Mouse (Mus musculus) MEL (cell line): Measurements from ENCODE around the gene Tigit. TPM values are rescaled to one million over a fixed set of nuclear protein-coding genes. Genes with fewer than 3 reads are reported as not detected.

Source experiments
- DNase-seq: peaks from one replicate; pipeline ENCODE4 v3.0.0; 2011; ENCODE audit warnings: low read depth, low spot score
- H3K27ac ChIP-seq: 2 replicates; pipeline ENCODE4 v1.5.1; 2012; ENCODE audit warnings: low read depth, mild to moderate bottlenecking, control low read depth, low read length, moderate library complexity; ENCODE audit not compliant: control insufficient read depth
- H3K27me3 ChIP-seq, 2 experiments: fragments of 150-350 bp in 1 of 2; sonication (generic) in 1 of 2; 2 replicates each; pipeline ENCODE4 v1.6.1; 2012; ENCODE audit warnings: low read length in 2 of 2, mild to moderate bottlenecking in 2 of 2, improper control_type of control experiment in 1 of 2, moderate library complexity in 1 of 2; ENCODE audit not compliant: insufficient read depth in 2 of 2, control insufficient read depth in 1 of 2
- H3K36me3 ChIP-seq, 2 experiments: 2 replicates each; pipeline ENCODE4 v1.6.1; 2012 to 2014; ENCODE audit warnings: low read length in 2 of 2, improper control_type of control experiment in 1 of 2, inconsistent platforms in 1 of 2, mild to moderate bottlenecking in 1 of 2; ENCODE audit not compliant: insufficient read depth in 2 of 2, control insufficient read depth in 1 of 2
- H3K4me1 ChIP-seq, 2 experiments: fragments of 150-350 bp in 1 of 2; sonication (generic) in 1 of 2; 2 replicates each; pipeline ENCODE4 v1.6.1; 2012; ENCODE audit warnings: low read length in 2 of 2, improper control_type of control experiment in 1 of 2, mild to moderate bottlenecking in 1 of 2; ENCODE audit not compliant: insufficient read depth in 2 of 2, control insufficient read depth in 1 of 2
- H3K4me3 ChIP-seq, 2 experiments: fragments of 150-350 bp in 1 of 2; sonication (generic) in 1 of 2; 2 replicates each; pipeline ENCODE4 v1.5.1; 2012; ENCODE audit warnings: low read depth in 2 of 2, low read length in 2 of 2, mild to moderate bottlenecking in 2 of 2, moderate library complexity in 2 of 2, control low read depth in 1 of 2, improper control_type of control experiment in 1 of 2; ENCODE audit not compliant: control insufficient read depth in 1 of 2, insufficient read depth in 1 of 2
- H3K79me2 ChIP-seq: 2 replicates; pipeline ENCODE4 v1.6.1; 2012; ENCODE audit warnings: mild to moderate bottlenecking, low read length, moderate library complexity; ENCODE audit not compliant: control insufficient read depth, poor library complexity, insufficient read depth
- H3K9ac ChIP-seq: 2 replicates; pipeline ENCODE4 v1.6.1; 2012; ENCODE audit warnings: low read depth, mild to moderate bottlenecking, control low read depth, low read length, moderate library complexity; ENCODE audit not compliant: control insufficient read depth, poor library complexity, severe bottlenecking
- H3K9me3 ChIP-seq: fragments of 150-350 bp; sonication (generic); replicated peaks from 2 replicates; pipeline ENCODE4 v1.6.1; 2012; ENCODE audit warnings: mild to moderate bottlenecking, low read length, improper control_type of control experiment, moderate library complexity; ENCODE audit not compliant: insufficient read depth
- ELF1 ChIP-seq: IDR thresholded peaks from 2 replicates; pipeline ENCODE4 v1.6.1; 2014; ENCODE audit warnings: low read depth, mild to moderate bottlenecking, inconsistent platforms, low read length, improper control_type of control experiment, moderate library complexity
- EP300 ChIP-seq, 2 experiments: IDR thresholded peaks; 2 replicates each; pipeline ENCODE4 v1.6.1; 2011; ENCODE audit warnings: improper control_type of control experiment in 2 of 2, low read length in 2 of 2, low read depth in 1 of 2, mild to moderate bottlenecking in 1 of 2
- ETS1 ChIP-seq: IDR thresholded peaks from 2 replicates; pipeline ENCODE4 v1.6.1; 2012; ENCODE audit warnings: low read depth, mild to moderate bottlenecking, inconsistent platforms, low read length, improper control_type of control experiment, moderate library complexity
- GABPA ChIP-seq: IDR thresholded peaks from 2 replicates; pipeline ENCODE4 v1.6.1; 2012; ENCODE audit warnings: low read depth, mild to moderate bottlenecking, inconsistent platforms, low read length, improper control_type of control experiment, moderate library complexity
- GATA1 ChIP-seq: IDR thresholded peaks from 2 replicates; pipeline ENCODE4 v1.6.1; 2011; ENCODE audit warnings: low read depth, low read length, improper control_type of control experiment
- HCFC1 ChIP-seq: IDR thresholded peaks from 2 replicates; pipeline ENCODE4 v1.6.1; 2012; ENCODE audit warnings: low read depth, mild to moderate bottlenecking, inconsistent platforms, low read length, improper control_type of control experiment, moderate library complexity
- JUND ChIP-seq: IDR thresholded peaks from 2 replicates; pipeline ENCODE4 v1.6.1; 2011; ENCODE audit warnings: low read depth, mild to moderate bottlenecking, improper control_type of control experiment, low read length
- KAT2A ChIP-seq: conservative IDR thresholded peaks from 2 replicates; pipeline ENCODE4 v1.6.1; 2012; ENCODE audit warnings: low read depth, low read length, improper control_type of control experiment, inconsistent platforms
- MAFK ChIP-seq: IDR thresholded peaks from 2 replicates; pipeline ENCODE4 v1.6.1; 2011; ENCODE audit warnings: low read depth, mild to moderate bottlenecking, low read length, improper control_type of control experiment, borderline replicate concordance
- MAX ChIP-seq: IDR thresholded peaks from 2 replicates; pipeline ENCODE4 v1.6.1; 2011; ENCODE audit warnings: low read length, improper control_type of control experiment
- MAZ ChIP-seq: IDR thresholded peaks from 2 replicates; pipeline ENCODE4 v1.6.1; 2012; ENCODE audit warnings: low read depth, mild to moderate bottlenecking, inconsistent platforms, low read length, improper control_type of control experiment
- NELFE ChIP-seq: IDR thresholded peaks from 2 replicates; pipeline ENCODE4 v1.6.1; 2011; ENCODE audit warnings: low read depth, low read length, improper control_type of control experiment
- POLR2A ChIP-seq, 2 experiments: IDR thresholded peaks; 2 replicates each; pipeline ENCODE4 v1.6.1; 2011 to 2012; ENCODE audit warnings: low read length in 2 of 2, mild to moderate bottlenecking in 2 of 2, control low read depth in 1 of 2, improper control_type of control experiment in 1 of 2, low read depth in 1 of 2, moderate library complexity in 1 of 2; ENCODE audit not compliant: control insufficient read depth in 1 of 2, insufficient read depth in 1 of 2, poor library complexity in 1 of 2
- POLR2AphosphoS2 ChIP-seq: IDR thresholded peaks from 2 replicates; pipeline ENCODE4 v1.6.1; 2011; ENCODE audit warnings: low read length, improper control_type of control experiment
- POLR2AphosphoS5 ChIP-seq: IDR thresholded peaks from 2 replicates; pipeline ENCODE4 v1.6.1; 2012; ENCODE audit warnings: low read depth, borderline replicate concordance, mild to moderate bottlenecking, inconsistent platforms, low read length, moderate library complexity, mixed read lengths
- RAD21 ChIP-seq: IDR thresholded peaks from 2 replicates; pipeline ENCODE4 v1.6.1; 2011; ENCODE audit warnings: mild to moderate bottlenecking, low read depth, low read length, improper control_type of control experiment
- RCOR1 ChIP-seq: IDR thresholded peaks from 2 replicates; pipeline ENCODE4 v1.6.1; 2012; ENCODE audit warnings: low read depth, mild to moderate bottlenecking, inconsistent platforms, low read length, improper control_type of control experiment
- SIN3A ChIP-seq: IDR thresholded peaks from 2 replicates; pipeline ENCODE4 v1.6.1; 2012; ENCODE audit warnings: low read length, improper control_type of control experiment, inconsistent platforms
- SMC3 ChIP-seq: IDR thresholded peaks from 2 replicates; pipeline ENCODE4 v1.6.1; 2011; ENCODE audit warnings: low read depth, low read length, improper control_type of control experiment
- TAL1 ChIP-seq: IDR thresholded peaks from 2 replicates; pipeline ENCODE4 v1.6.1; 2012; ENCODE audit warnings: mild to moderate bottlenecking, inconsistent platforms, low read length, moderate library complexity, mixed read lengths
- TCF12 ChIP-seq: IDR thresholded peaks from 2 replicates; pipeline ENCODE4 v1.6.1; 2014; ENCODE audit warnings: low read depth, mild to moderate bottlenecking, inconsistent platforms, low read length, improper control_type of control experiment, moderate library complexity
- USF1 ChIP-seq: IDR thresholded peaks from 2 replicates; pipeline ENCODE4 v1.6.1; 2014; ENCODE audit warnings: low read depth, mild to moderate bottlenecking, inconsistent platforms, low read length, improper control_type of control experiment, moderate library complexity
- ZC3H11A ChIP-seq: IDR thresholded peaks from 2 replicates; pipeline ENCODE4 v1.6.1; 2012; ENCODE audit warnings: low read depth, mild to moderate bottlenecking, inconsistent platforms, low read length, improper control_type of control experiment
- ZMIZ1 ChIP-seq: IDR thresholded peaks from 2 replicates; pipeline ENCODE4 v1.6.1; 2012; ENCODE audit warnings: low read depth, mild to moderate bottlenecking, inconsistent platforms, low read length, improper control_type of control experiment, moderate library complexity
- ZNF384 ChIP-seq: IDR thresholded peaks from 2 replicates; pipeline ENCODE4 v1.6.1; 2012; ENCODE audit warnings: low read depth, mild to moderate bottlenecking, inconsistent platforms, low read length, improper control_type of control experiment
- polyA plus RNA-seq, 2 experiments: library from polyadenylated mRNA; stranded (reverse) in 1 of 2; unstranded in 1 of 2; fragments of >175 nt in 1 of 2; fragments of >200 nt in 1 of 2; gene quantifications; 2 replicates each; pipeline versions ENCODE4 v1.2.1 to v1.2.4; 2012; ENCODE audit warnings: low replicate concordance in 2 of 2, low read depth in 1 of 2; ENCODE audit not compliant: insufficient read length in 2 of 2, insufficient read depth in 1 of 2, missing spikeins in 1 of 2
- total RNA-seq: library from RNA; depleted of rRNA; stranded (reverse); fragments of 300-350 nt; gene quantifications from 2 replicates; pipeline ENCODE4 v1.2.3, GENCODE M21; 2012; rRNA removed

The Tigit gene
- 0.39 and 0.85 TPM in 2 replicates for total RNA-seq
- 1 to 10 TPM in 1 of 2 experiments, not detected in 1; 7.5 TPM for polyA plus RNA-seq

GRCm38 (mm10) chr16:43663978-43664579 is at the start of gene Tigit:
Gene Tigit (minus strand): TSS chr16:43664146.
- Histone ChIP-seq H3K9me3 (no peaks in the 10 kb centered on the region), H3K9ac (peak within 1 kb of the TSS; percentile 54), H3K79me2 (no peaks in the 10 kb centered on the region), H3K27ac (peak within 1 kb of the TSS; percentile 88), H3K36me3 (peaks cover 0 to 18% of the 10 kb centered on the region in 2 experiments; a peak in 2 of 4 replicates), H3K27me3 (no peaks in the 10 kb centered on the region), H3K4me1 (peaks cover 8 to 18% of the 10 kb centered on the region in 2 experiments), H3K4me3 (peak within 1 kb of the TSS; percentile 28 to 43)
- DNase-seq: peak; percentile 91
- peak; percentile 37; the same call in 1 of the 2 replicates for TF ChIP-seq NELFE
- peak; percentile 53; the same call in 1 of the 2 replicates for TF ChIP-seq TCF12
- peak; percentile 81 for TF ChIP-seq ETS1
- peak; percentile 70 for TF ChIP-seq MAFK
- 0 out of 2 replicates have a peak, but pooled peaks have one; percentile 56 for TF ChIP-seq JUND
- TF ChIP-seq SMC3: no peak
- no peak for TF ChIP-seq KAT2A
- peak; percentile 81; the same call in 1 of the 2 replicates for TF ChIP-seq MAZ
- TF ChIP-seq ZMIZ1: peak; percentile 43; the same call in 1 of the 2 replicates
- no peak for TF ChIP-seq ZNF384
- peak; percentile 38; the same call in 1 of the 2 replicates for TF ChIP-seq HCFC1
- TF ChIP-seq SIN3A: 0 out of 2 replicates have a peak, but pooled peaks have one; percentile 46
- no peak for TF ChIP-seq ZC3H11A
- no peak for TF ChIP-seq POLR2AphosphoS5
- no peak for TF ChIP-seq RCOR1
- TF ChIP-seq TAL1: peak; percentile 46; the same call in 1 of the 2 replicates
- peak; percentile 39; the same call in 1 of the 2 replicates for TF ChIP-seq GATA1
- no peak for TF ChIP-seq USF1
- peak; percentile 73; the same call in 1 of the 2 replicates for TF ChIP-seq GABPA
- no peak for TF ChIP-seq ELF1
- TF ChIP-seq MAX: no peak
- peak in 1 of 2 experiments; percentile 22; a peak in 1 of 4 replicates for TF ChIP-seq POLR2A (IDR thresholded peaks at IDR 0.05; ENCODE audit: control insufficient read depth in 1 of 2, insufficient read depth in 1 of 2, low read depth in 1 of 2, low read length in 2 of 2, poor library complexity in 1 of 2)
- no peak for TF ChIP-seq RAD21
- no peak for TF ChIP-seq POLR2AphosphoS2
- peak; percentile 53 to 71 for TF ChIP-seq EP300 (IDR thresholded peaks at IDR 0.05; ENCODE audit: low read depth in 1 of 2, low read length in 2 of 2)
